Mouse (Mus musculus): Measurements from ENCODE around the gene Sumf1.
A peak's percentile ranks its signal among the peaks of the same experiment; 100 is the strongest.

Gene Sumf1

GRCm38 (mm10) chr6:108145941-108146588 lies 39.3 kb downstream of the Sumf1 start:
- peak; percentile 58 to 64 for DNase-seq

- DNase-seq: peak in 1 of 2 experiments; percentile 47
Measured at GRCm38 (mm10) chr6:108145241-108145640, 40.1 kb downstream of the Sumf1 start.

- DNase-seq: no peak
Measured at GRCm38 (mm10) chr6:108142796-108143195, 42.6 kb downstream of the Sumf1 start.

- peak; percentile 33 to 82 for DNase-seq
Measured at GRCm38 (mm10) chr6:108140722-108141490, 44.5 kb downstream of the Sumf1 start.

- DNase-seq: no peak
Measured at GRCm38 (mm10) chr6:108137031-108137430, 48.4 kb downstream of the Sumf1 start.

GRCm38 (mm10) chr6:108136286-108136685 lies 49.1 kb downstream of the Sumf1 start:
- no peak for DNase-seq

GRCm38 (mm10) chr6:108132268-108132935 lies 53.0 kb downstream of the Sumf1 start:
- peak in 1 of 2 experiments; percentile 16 for DNase-seq

GRCm38 (mm10) chr6:108130718-108131117 lies 54.7 kb downstream of the Sumf1 start:
- no peak for DNase-seq

- DNase-seq: peak in 1 of 2 experiments; percentile 31
Measured at GRCm38 (mm10) chr6:108126631-108127030, 58.8 kb downstream of the Sumf1 start.

- no peak for DNase-seq
Measured at GRCm38 (mm10) chr6:108125474-108125873, 59.9 kb downstream of the Sumf1 start.

GRCm38 (mm10) chr6:108117881-108118280 lies 67.5 kb downstream of the Sumf1 start:
- DNase-seq: no peak

GRCm38 (mm10) chr6:108114971-108115370 lies 70.4 kb downstream of the Sumf1 start:
- DNase-seq: no peak

- DNase-seq: no peak
Measured at GRCm38 (mm10) chr6:108111693-108112092, 73.7 kb downstream of the Sumf1 start.

- DNase-seq: no peak
Measured at GRCm38 (mm10) chr6:108110336-108110735, 75.0 kb downstream of the Sumf1 start.

- no peak for DNase-seq
Measured at GRCm38 (mm10) chr6:108107376-108107775, 78.0 kb downstream of the Sumf1 start.

GRCm38 (mm10) chr6:108101936-108102830 lies 83.2 kb downstream of the Sumf1 start:
- peak; percentile 85 to 87 for DNase-seq

GRCm38 (mm10) chr6:108098846-108099217 lies 86.5 kb downstream of the Sumf1 start:
- DNase-seq: no peak

- peak; percentile 80 to 88 for DNase-seq
Measured at GRCm38 (mm10) chr6:108098171-108098845, 87.1 kb downstream of the Sumf1 start.

- peak in 1 of 2 experiments; percentile 32 for DNase-seq
Measured at GRCm38 (mm10) chr6:108095445-108095844, 89.9 kb downstream of the Sumf1 start.

GRCm38 (mm10) chr6:108093449-108093848 lies 91.9 kb downstream of the Sumf1 start:
- peak; percentile 54 to 84 for DNase-seq

- peak; percentile 71 to 79 for DNase-seq
Measured at GRCm38 (mm10) chr6:108092646-108093045, 92.7 kb downstream of the Sumf1 start.

- DNase-seq: peak; percentile 26 to 27
Measured at GRCm38 (mm10) chr6:108091296-108091695, 94.1 kb downstream of the Sumf1 start.
